Mouse (Mus musculus) lung, embryonic 15.5 days (tissue): ENCODE results near the gene Cct8l1. TPM values are rescaled to one million over a fixed set of nuclear protein-coding genes. Genes with fewer than 3 reads are reported as not detected.

ENCODE experiments used
- ATAC-seq: fragments of 200-750 bp; cut with Nextera tagmentation; 2 replicates; pipeline ENCODE4 v1.8.0; 2017; ENCODE audit warnings: moderate number of reproducible peaks, borderline replicate concordance; ENCODE audit not compliant: low FRiP score, low TSS enrichment; ENCODE audit errors: extremely low read depth
- H3K27ac ChIP-seq: fragments of 300-500 bp; sonication (generic); 2 replicates; pipeline ENCODE4 v1.5.1; 2015; ENCODE audit warnings: moderate library complexity, mild to moderate bottlenecking, inconsistent platforms
- H3K27me3 ChIP-seq: fragments of 300-500 bp; sonication (generic); 2 replicates; pipeline ENCODE4 v1.6.1; 2015; ENCODE audit warnings: inconsistent platforms
- H3K36me3 ChIP-seq: fragments of 300-500 bp; sonication (generic); 2 replicates; pipeline ENCODE4 v1.6.1; 2015; ENCODE audit warnings: inconsistent platforms
- H3K4me1 ChIP-seq: fragments of 300-500 bp; sonication (generic); 2 replicates; pipeline ENCODE4 v1.6.1; 2015; ENCODE audit warnings: inconsistent platforms
- H3K4me2 ChIP-seq: fragments of 300-500 bp; sonication (generic); 2 replicates; pipeline ENCODE4 v1.6.1; 2015; ENCODE audit warnings: inconsistent platforms, mild to moderate bottlenecking, moderate library complexity
- H3K4me3 ChIP-seq: fragments of 300-500 bp; sonication (generic); 2 replicates; pipeline ENCODE4 v1.5.1; 2015; ENCODE audit warnings: mild to moderate bottlenecking, inconsistent platforms
- H3K9ac ChIP-seq: fragments of 300-500 bp; sonication (generic); 2 replicates; pipeline ENCODE4 v1.6.1; 2015; ENCODE audit warnings: inconsistent platforms
- H3K9me3 ChIP-seq: fragments of 300-500 bp; sonication (generic); 2 replicates; pipeline ENCODE4 v1.6.1; 2016; ENCODE audit warnings: inconsistent platforms
- WGBS: fragments of 180-500 bp; shearing (Covaris S2); methylation state at CpG from one replicate; pipeline ENCODE4 v1.1.7; 2015; 5-methylcytosine and 5-hydroxymethylcytosine counted together
- polyA plus RNA-seq: library from polyadenylated mRNA; unstranded; fragments of >200 nt; fragmentation: Nextera tagmentation; extraction: Ambion mirVana; gene quantifications from 2 replicates; pipeline ENCODE4 v1.2.1, GENCODE M21; 2015

The Cct8l1 gene
- polyA plus RNA-seq, 1 experiment from 2014 or later = not detected

DNA sequence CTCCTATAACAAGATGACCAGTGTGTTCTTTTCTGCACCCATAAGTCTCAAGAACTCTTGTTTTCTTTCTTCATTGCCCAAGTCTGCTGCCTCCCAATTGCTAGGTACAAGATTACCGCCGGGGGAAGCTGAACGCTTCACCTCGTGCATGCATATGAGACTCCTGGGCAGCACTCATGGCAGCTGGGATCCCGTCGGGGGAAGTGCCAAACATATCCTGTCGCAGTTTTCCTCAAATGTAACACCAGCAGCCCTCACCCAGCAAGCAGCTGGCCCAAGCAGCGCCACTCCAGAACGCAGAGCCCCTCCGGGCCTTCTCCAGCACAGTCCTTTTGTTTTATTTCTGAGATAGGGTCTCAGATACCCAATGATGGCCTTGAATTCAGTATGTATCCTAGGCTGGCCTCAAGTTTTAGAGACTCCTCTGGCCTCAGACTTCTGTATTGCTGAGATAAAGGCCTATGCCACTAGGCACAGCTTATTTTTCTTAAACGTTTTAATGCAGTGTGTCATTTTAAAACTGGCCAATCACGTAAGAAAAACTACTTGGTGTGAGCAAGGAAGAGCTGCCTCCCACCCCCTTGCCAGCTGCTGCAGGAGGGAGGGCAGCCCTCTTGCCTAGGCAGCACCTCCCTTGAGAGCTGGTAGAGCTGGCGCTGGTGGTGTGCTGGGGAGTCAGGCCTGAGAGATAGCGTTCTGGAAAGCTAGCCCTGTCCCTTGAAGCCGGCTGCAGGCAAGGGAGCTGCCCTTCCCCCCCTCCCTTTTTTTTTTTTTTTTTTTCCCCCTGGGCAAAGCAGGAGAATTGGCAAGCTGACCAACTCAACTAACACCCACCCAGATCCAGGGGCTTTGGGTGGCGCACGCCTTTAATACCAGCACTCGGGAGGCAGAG is 16.6 kb downstream of the Cct8l1 start:
- ATAC-seq = no peak
- no peak overlapping the region for H3K27ac ChIP-seq
- no peaks in the 10 kb centered on the region for H3K27me3 ChIP-seq
- no peak overlapping the region for H3K4me2 ChIP-seq
- no peaks in the 10 kb centered on the region for H3K36me3 ChIP-seq
- WGBS = 51% methylated on average over 18 of the region's 18 CpGs
- H3K9ac ChIP-seq = no peak overlapping the region
- no peaks in the 10 kb centered on the region for H3K9me3 ChIP-seq
- no peak overlapping the region for H3K4me3 ChIP-seq
- H3K4me1 ChIP-seq = no peaks in the 10 kb centered on the region

DNA sequence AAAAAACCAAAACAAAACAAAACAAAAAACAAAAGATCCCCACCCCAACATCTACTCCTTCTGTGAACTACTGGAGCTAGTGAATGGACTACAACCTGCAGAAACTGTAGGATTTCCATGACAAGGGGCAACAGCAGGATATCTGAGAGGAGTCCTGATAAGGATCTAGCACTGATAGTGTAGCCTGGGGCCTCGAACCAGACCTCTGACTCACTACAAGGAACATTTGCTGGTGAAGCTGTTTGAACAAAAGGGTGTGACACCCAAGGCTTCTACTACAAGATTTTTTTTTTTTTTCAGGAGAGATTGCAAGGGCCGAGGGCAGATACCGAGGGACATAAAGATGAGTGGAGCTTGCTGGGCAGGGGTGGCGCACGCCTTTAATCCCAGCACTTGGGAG is 17.4 kb downstream of the Cct8l1 start:
- ATAC-seq = no peak

DNA sequence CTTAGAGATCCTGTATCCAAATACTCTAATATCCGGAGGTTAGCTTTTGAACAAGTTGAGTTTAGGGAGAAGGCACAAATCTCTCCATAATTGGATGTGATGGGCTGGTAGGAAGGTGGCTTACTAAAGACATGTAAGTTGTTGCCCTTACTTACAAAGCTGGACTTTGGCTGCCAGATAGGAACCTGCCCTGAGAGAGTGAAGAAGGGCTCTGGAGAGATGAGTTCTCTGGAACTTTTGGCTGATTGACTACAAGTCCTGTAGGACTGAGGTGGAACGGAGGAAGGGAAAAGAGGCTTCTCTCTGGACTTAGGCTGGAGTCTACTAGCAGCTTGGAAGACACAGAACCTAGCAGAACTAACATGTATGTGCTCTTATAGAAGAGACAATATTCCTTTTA is 19.7 kb downstream of the Cct8l1 start:
- H3K27me3 ChIP-seq = no peaks in the 10 kb centered on the region
- no peak overlapping the region for H3K27ac ChIP-seq
- H3K4me2 ChIP-seq = no peak overlapping the region
- H3K9me3 ChIP-seq = no peaks in the 10 kb centered on the region
- WGBS = 80% methylated on average over 2 of the region's 2 CpGs
- no peaks in the 10 kb centered on the region for H3K4me1 ChIP-seq
- no peak overlapping the region for H3K4me3 ChIP-seq
- H3K36me3 ChIP-seq = no peaks in the 10 kb centered on the region
- ATAC-seq = no peak
- H3K9ac ChIP-seq = no peak overlapping the region

More for the DNA sequence above, 17.4 kb downstream of the Cct8l1 start:
- no peak overlapping the region for H3K9ac ChIP-seq
- H3K4me2 ChIP-seq = no peak overlapping the region
- no peaks in the 10 kb centered on the region for H3K36me3 ChIP-seq
- no peak overlapping the region for H3K4me3 ChIP-seq
- H3K9me3 ChIP-seq = no peaks in the 10 kb centered on the region
- no peaks in the 10 kb centered on the region for H3K4me1 ChIP-seq
- no peak overlapping the region for H3K27ac ChIP-seq
- H3K27me3 ChIP-seq = no peaks in the 10 kb centered on the region
- WGBS = 62% methylated on average over 5 of the region's 5 CpGs

DNA sequence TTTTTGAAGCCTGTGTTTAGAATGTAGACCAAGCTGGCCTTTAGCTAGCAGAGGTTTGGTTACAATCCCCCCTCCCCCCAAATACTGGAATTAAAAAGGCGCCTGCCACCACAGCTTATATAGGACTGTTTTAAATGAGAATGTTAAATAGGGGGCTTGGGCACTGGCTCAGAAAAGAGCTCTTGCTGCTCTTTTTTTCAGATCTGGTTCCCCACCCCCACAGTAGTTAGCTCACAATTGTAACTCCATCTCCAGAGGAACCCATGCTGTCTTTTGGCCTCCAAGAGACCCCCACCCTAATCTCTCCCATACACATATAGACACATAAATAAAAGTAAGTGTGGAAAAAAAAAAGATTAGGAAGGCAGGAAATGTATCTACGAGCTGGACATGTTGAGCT is 20.6 kb downstream of the Cct8l1 start:
- 48% methylated on average over 2 of the region's 2 CpGs for WGBS
- H3K36me3 ChIP-seq = no peaks in the 10 kb centered on the region
- H3K9me3 ChIP-seq = no peaks in the 10 kb centered on the region
- no peaks in the 10 kb centered on the region for H3K4me1 ChIP-seq
- no peak overlapping the region for H3K9ac ChIP-seq
- H3K4me3 ChIP-seq = no peak overlapping the region
- H3K27me3 ChIP-seq = no peaks in the 10 kb centered on the region
- ATAC-seq = no peak
- H3K4me2 ChIP-seq = no peak overlapping the region
- H3K27ac ChIP-seq = no peak overlapping the region

DNA sequence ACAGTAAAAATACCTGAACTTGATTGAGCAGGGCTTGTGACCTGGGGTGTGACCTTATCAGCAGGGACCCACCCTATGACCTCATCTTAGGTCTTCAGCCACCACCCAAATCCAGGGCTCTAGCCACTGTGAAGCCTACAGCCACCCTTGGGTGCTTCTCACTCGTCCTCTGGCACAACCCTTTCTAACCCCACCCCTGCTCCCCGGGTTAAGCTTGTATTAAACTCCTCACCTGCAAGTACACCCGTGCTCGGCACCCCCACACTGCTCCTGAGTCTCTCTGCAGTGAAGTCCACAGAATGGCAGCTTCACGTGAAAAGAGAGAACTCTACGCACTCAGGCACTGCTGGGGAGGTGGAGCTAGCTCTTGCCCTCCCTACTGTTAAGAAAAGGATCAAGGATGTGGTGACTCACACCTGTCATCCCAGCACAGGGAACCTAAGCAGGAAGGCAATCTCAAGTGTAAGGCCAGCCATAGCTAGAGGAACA is 21.1 kb downstream of the Cct8l1 start:
- WGBS = 43% methylated on average over 6 of the region's 6 CpGs
- no peak overlapping the region for H3K4me2 ChIP-seq
- H3K27ac ChIP-seq = no peak overlapping the region
- H3K4me3 ChIP-seq = no peak overlapping the region
- H3K4me1 ChIP-seq = no peaks in the 10 kb centered on the region
- no peak for ATAC-seq
- no peaks in the 10 kb centered on the region for H3K9me3 ChIP-seq
- H3K36me3 ChIP-seq = no peaks in the 10 kb centered on the region
- H3K9ac ChIP-seq = no peak overlapping the region
- no peaks in the 10 kb centered on the region for H3K27me3 ChIP-seq

DNA sequence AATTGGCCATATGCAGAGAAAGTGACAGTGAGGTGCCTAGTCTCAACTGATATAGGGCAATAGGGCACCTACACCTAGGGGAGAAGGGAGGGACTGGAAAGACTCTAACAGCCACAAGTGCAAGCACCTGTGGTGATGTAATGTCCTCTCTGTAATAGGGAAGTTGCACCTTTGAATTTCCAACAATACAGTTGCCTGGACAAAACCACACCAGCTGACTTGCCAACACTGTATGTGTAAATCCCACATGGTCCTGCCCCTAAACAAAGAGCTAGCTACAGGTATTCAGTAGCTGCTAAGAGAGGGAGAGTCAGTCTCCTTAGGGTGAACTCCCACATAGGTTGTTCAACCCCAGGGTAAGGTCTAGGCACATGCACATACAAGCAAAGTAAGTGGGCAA is 24.5 kb downstream of the Cct8l1 start:
- no peak overlapping the region for H3K9ac ChIP-seq
- no peaks in the 10 kb centered on the region for H3K36me3 ChIP-seq
- no peaks in the 10 kb centered on the region for H3K27me3 ChIP-seq
- ATAC-seq = no peak
- no peak overlapping the region for H3K27ac ChIP-seq
- H3K4me1 ChIP-seq = no peaks in the 10 kb centered on the region
- H3K4me2 ChIP-seq = no peak overlapping the region
- H3K4me3 ChIP-seq = no peak overlapping the region
- H3K9me3 ChIP-seq = no peaks in the 10 kb centered on the region

DNA sequence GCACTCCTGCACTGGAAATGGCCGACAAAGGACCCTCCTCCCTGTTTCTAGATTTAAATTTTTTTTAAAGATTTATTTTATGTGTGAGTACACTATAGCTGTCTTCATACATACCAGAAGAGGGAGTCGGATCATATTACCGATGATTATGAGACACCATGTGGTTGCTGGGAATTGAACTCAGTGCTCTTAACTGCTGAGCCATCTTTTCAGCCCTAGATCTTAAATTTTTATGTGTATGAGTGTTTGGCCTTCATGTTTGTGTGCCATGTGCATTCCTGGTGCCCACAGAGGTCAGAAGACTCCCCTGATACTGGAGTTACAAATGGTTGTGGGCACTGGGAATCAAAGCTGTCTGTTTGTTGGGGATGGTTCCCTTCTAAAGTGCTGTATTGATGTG is 25.1 kb downstream of the Cct8l1 start:
- no peaks in the 10 kb centered on the region for H3K36me3 ChIP-seq
- 62% methylated on average over 3 of the region's 3 CpGs for WGBS
- no peaks in the 10 kb centered on the region for H3K27me3 ChIP-seq
- ATAC-seq = no peak
- no peaks in the 10 kb centered on the region for H3K9me3 ChIP-seq
- no peak overlapping the region for H3K4me2 ChIP-seq
- H3K4me1 ChIP-seq = no peaks in the 10 kb centered on the region
- no peak overlapping the region for H3K9ac ChIP-seq
- H3K27ac ChIP-seq = no peak overlapping the region
- no peak overlapping the region for H3K4me3 ChIP-seq

DNA sequence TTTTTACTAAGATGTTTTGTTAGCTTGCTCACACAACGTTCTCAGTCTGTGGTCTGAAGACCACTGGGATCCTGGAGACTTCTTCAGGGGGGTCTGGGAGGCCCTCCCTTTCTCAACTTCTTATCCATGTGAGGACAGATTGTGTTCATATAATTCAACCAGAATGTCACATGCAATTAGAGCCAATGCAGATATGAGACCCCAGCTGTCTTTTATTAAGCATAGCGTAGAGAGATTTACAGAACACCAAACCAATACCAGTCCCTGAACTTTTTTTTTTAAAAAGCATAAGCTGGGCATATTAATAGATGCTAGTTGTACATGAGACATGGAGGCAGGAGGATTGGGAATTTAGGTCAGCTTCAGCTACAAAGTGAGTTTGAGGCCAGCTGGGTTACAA is 25.8 kb downstream of the Cct8l1 start:
- Histone ChIP-seq H3K4me2 (no peak overlapping the region), H3K36me3 (no peaks in the 10 kb centered on the region), H3K27me3 (no peaks in the 10 kb centered on the region), H3K4me1 (no peaks in the 10 kb centered on the region), H3K4me3 (no peak overlapping the region), H3K9ac (no peak overlapping the region), H3K27ac (no peak overlapping the region), H3K9me3 (no peaks in the 10 kb centered on the region)
- 60% methylated on average over 2 of the region's 2 CpGs for WGBS
- no peak for ATAC-seq

DNA sequence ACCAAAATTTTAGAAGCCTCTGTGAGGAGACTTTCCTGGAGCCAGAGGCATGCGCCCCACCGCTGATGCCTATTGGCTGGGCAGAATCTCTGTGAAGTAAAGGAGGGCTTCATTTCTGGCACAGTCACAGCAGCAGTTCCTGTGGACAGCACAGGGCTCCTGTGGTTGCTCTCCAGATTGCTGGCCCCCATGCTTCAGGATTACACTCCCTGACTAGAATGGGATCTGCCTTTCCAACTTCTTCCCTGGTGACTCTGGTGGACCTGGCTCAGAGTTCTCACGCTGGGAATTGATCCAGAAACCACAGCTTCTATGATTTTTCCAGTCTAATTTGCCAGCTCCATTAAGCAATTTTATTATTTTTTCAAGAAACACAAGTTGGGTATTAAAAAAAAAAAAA is 28.2 kb downstream of the Cct8l1 start:
- no peak overlapping the region for H3K27ac ChIP-seq
- no peak overlapping the region for H3K9ac ChIP-seq
- no peaks in the 10 kb centered on the region for H3K27me3 ChIP-seq
- H3K9me3 ChIP-seq = no peaks in the 10 kb centered on the region
- WGBS = 88% methylated on average over 3 of the region's 3 CpGs
- H3K36me3 ChIP-seq = no peaks in the 10 kb centered on the region
- ATAC-seq = no peak
- H3K4me1 ChIP-seq = no peaks in the 10 kb centered on the region
- no peak overlapping the region for H3K4me3 ChIP-seq
- no peak overlapping the region for H3K4me2 ChIP-seq

DNA sequence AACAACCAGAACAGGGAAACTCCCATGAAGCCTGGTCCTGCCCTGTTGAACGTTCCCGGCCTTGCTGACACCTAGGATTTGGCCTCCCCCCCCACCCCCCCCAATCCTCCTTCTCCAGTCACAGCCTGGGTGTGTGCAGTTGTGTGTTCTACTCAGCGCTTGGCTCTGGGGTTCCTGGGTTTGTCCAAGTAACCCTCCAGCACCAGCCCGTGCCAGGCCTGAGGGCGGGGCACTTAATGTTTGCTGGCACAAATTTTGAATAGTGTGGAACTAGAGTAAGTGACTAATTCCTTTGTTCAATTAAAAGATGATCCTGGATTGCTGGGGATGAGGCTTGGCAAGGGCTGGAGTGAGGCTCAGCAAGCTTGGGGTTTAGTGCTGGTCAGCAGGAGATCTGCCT is 28.7 kb downstream of the Cct8l1 start:
- Histone ChIP-seq H3K9ac (no peak overlapping the region), H3K4me2 (no peak overlapping the region), H3K4me1 (no peaks in the 10 kb centered on the region), H3K36me3 (no peaks in the 10 kb centered on the region), H3K27me3 (no peaks in the 10 kb centered on the region), H3K27ac (no peak overlapping the region), H3K4me3 (no peak overlapping the region), H3K9me3 (no peaks in the 10 kb centered on the region)
- WGBS = 78% methylated on average over 5 of the region's 5 CpGs
- ATAC-seq = no peak

DNA sequence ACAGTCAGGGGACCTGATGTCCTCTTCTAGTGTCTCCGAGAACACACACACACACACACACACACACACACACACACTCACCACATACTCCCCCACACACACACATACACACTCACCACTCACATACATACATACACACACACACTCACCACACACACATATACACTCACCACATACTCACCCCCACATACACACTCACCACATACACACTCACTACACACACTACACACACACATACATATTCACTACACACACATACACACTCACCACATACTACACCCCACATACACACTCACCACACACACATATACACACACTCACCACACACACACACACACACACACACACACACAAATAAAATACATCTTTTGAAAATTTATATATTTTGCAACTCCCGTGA is 31.0 kb downstream of the Cct8l1 start:
- 91% methylated on average over 2 of the region's 2 CpGs for WGBS

DNA sequence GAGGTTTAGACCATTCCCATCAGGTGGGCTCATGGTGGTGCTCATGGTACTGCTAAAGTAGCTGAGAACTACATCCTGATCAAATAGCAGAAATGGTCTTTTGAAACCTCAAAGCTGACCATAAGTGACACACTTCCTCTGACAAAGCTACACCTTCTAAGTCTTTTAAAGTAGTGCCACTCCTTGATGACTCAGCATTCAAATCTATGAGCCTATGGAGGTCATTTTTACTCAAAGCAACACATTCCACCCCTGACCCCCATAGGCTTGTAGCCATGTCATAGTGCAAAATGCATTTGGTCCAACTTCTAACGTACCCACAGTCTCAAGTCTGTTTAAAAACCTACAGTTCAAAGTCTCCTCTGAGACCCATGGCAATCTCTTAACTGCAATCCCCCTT is 35.0 kb downstream of the Cct8l1 start:
- H3K9ac ChIP-seq = no peak overlapping the region
- H3K9me3 ChIP-seq = no peaks in the 10 kb centered on the region
- ATAC-seq = no peak

More for the DNA sequence above, 31.0 kb downstream of the Cct8l1 start:
- Histone ChIP-seq H3K4me3 (no peak overlapping the region), H3K36me3 (no peaks in the 10 kb centered on the region), H3K4me2 (no peak overlapping the region), H3K4me1 (no peaks in the 10 kb centered on the region), H3K27ac (no peak overlapping the region), H3K27me3 (no peaks in the 10 kb centered on the region), H3K9ac (no peak overlapping the region), H3K9me3 (no peaks in the 10 kb centered on the region)
- ATAC-seq = no peak

More for the DNA sequence above, 35.0 kb downstream of the Cct8l1 start:
- Histone ChIP-seq H3K27ac (no peak overlapping the region), H3K4me2 (no peak overlapping the region), H3K36me3 (no peaks in the 10 kb centered on the region), H3K4me3 (no peak overlapping the region), H3K4me1 (no peaks in the 10 kb centered on the region), H3K27me3 (no peaks in the 10 kb centered on the region)
- 69% methylated on average over 1 of the region's 1 CpGs for WGBS
